Mouse (Mus musculus) stomach, postnatal 0 days (tissue): ENCODE measurements around the gene Chst14.

Experiments
- CTCF ChIP-seq: IDR thresholded peaks from 2 replicates; pipeline ENCODE4 v1.5.1; 2016; ENCODE audit warnings: antibody characterized with exemption, low read depth, mild to moderate bottlenecking, moderate library complexity
- EP300 ChIP-seq: optimal IDR thresholded peaks from 2 replicates; pipeline ENCODE3; 2016; ENCODE audit warnings: antibody characterized with exemption

DNA sequence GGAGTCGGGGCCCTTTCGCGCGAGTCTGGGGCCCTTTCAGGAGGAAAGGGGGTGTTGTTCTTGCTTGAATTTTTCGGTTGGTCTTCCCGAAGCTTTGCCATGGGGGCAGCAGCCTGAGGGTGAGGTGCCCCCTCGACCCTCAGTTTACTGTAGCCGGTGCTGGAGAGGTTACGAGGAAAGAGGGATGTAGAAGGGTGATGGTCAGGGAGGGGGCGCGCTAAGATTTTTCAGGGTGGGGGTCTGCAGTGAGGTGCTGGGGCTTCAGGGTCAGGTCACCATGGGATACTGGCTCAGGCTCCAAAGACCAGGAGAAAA lies 25.5 kb upstream of the Chst14 start:
- no peak for TF ChIP-seq CTCF
- TF ChIP-seq EP300 = no peak
